Mouse (Mus musculus): ENCODE results near the gene Vmn2r30. TPM values are rescaled to one million over a fixed set of nuclear protein-coding genes. Genes with fewer than 3 reads are reported as not detected.
"Not testable (repeated sequence)": the region's sequence is repeated elsewhere in the genome, so short reads cannot be mapped to it uniquely, and the experiment has no call there.

Vmn2r30 gene
- under 1 TPM; 0.09 to 0.17 TPM for total RNA-seq (2021)

DNA sequence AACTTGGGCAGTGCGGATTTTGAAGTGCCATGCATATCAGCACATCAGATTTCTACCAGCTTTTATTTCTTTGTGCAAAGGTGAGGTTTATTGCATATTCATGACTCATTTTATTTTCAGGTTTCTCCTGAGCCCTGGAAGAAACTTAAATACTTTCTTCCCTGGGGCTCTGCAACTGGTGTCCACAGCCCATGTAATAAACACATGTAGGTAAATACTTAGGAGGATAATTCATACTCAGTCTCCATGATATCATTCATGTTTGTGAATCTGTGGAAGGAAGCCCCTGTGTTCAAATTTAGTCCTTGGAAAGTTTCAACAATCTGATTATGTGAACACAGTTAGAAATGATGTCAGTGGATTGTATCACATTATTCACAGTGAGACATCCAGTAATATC lies at the start of gene Vmn2r30:
Gene Vmn2r30 (minus strand): TSS at position 101 of the 400 bp plus-strand sequence.
- not testable (repeated sequence) for DNase-seq (ENCODE audit: extremely low spot score in 1 of 2, low spot score in 1 of 2)

DNA sequence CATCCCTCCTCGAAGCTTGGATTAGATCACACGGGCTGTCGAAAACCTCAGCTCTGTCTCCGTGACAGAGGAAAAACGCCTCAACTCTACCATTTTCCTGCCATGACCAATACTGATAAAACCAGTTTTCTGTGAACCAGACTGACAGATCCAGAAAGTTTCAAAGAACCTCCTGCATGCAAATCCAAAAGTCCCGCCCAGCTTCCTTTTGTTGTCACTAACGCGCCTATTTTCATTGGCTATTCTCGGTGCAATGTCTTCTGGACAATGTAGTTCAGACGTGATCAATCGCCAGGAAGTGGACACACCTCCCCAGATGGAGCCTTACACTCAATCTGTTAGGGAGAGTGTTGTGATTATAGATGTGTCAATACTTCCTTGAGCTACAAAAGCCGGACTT lies 37.0 kb upstream of the Vmn2r30 start, which contains the start of gene Gm45783:
Gene Gm45783 (minus strand): TSS at position 143 of the 400 bp plus-strand sequence.
- not testable (repeated sequence) for DNase-seq (ENCODE audit: extremely low spot score in 1 of 2, low spot score in 1 of 2)

GRCm38 (mm10) chr7:7295595-7295994 lies 41.8 kb downstream of the Vmn2r30 start:
- DNase-seq (ENCODE audit: extremely low spot score in 1 of 2, low spot score in 1 of 2), result peak in 1 of 2 experiments; percentile 56

- DNase-seq (ENCODE audit: extremely low spot score in 1 of 2, low spot score in 1 of 2), result no peak
Observed at GRCm38 (mm10) chr7:7281383-7281782, 56.0 kb downstream of the Vmn2r30 start.

- peak; percentile 79 to 98 for DNase-seq (ENCODE audit: extremely low spot score in 1 of 2, low spot score in 1 of 2)
Observed at GRCm38 (mm10) chr7:7277966-7278567, 59.3 kb downstream of the Vmn2r30 start, which contains the start of gene Gm45844. Gene Gm45844, minus strand, starts transcription at chr7:7278289.

- DNase-seq (ENCODE audit: extremely low spot score in 1 of 2, low spot score in 1 of 2), result peak; percentile 25 to 29
Observed at GRCm38 (mm10) chr7:7277556-7277955, 59.9 kb downstream of the Vmn2r30 start.

Small RNAs within 50 kb of the gene (microRNA-seq; reads per million reads assigned to microRNA genes)
- 14.3 to 18.7 reads per million in 2 experiments for gene Mir5620

Other genes with a start within 250 kb of the Vmn2r30 start
- gene Zfp954, start 216.1 kb downstream of the Vmn2r30 start, total RNA-seq (2021), result 10 to 100 TPM; 11.5 to 14.2 TPM
- 1 to 10 TPM; 1.9 to 2.3 TPM for gene Zfp773, start 200.9 kb downstream of the Vmn2r30 start, total RNA-seq (2021)
- gene Zfp418, start 166.3 kb downstream of the Vmn2r30 start, total RNA-seq (2021), result 1 to 10 TPM; 6.9 to 7.3 TPM
- 1 to 10 TPM; 7.9 to 8.2 TPM for gene Zfp772, start 127.6 kb downstream of the Vmn2r30 start, total RNA-seq (2021)
- 1 to 10 TPM; 1.2 to 2.3 TPM for gene Vmn2r29, start 90.3 kb downstream of the Vmn2r30 start, total RNA-seq (2021)
- 10 to 100 TPM; 10.9 to 13.5 TPM for gene Gm45844, start 59.3 kb downstream of the Vmn2r30 start, total RNA-seq (2021)
- 100 to 1,000 TPM; 137 to 138 TPM for gene Clcn4, start 36.8 kb downstream of the Vmn2r30 start, total RNA-seq (2021)
- gene Gm45783, start 37.0 kb upstream of the Vmn2r30 start, total RNA-seq (2021), result not detected
- not detected for gene Vmn2r31, start 62.1 kb upstream of the Vmn2r30 start, total RNA-seq (2021)
- not detected for gene Vmn2r32, start 142.4 kb upstream of the Vmn2r30 start, total RNA-seq (2021)
- not detected for gene Vmn2r33, start 229.2 kb upstream of the Vmn2r30 start, total RNA-seq (2021)